Mouse (Mus musculus) heart, adult 8-10 months (tissue): ENCODE measurements at regions not wholly inside any gene's neighbourhood (a gene's known extent, or its start where the extent isn't known, plus 50 kb on each side); places are given as distances from the start of the nearest gene placed in this dataset.

Experiments
- DNase-seq: peaks from one replicate; pipeline ENCODE4 v3.0.0; 2022; ENCODE audit warnings: low spot score

DNA sequence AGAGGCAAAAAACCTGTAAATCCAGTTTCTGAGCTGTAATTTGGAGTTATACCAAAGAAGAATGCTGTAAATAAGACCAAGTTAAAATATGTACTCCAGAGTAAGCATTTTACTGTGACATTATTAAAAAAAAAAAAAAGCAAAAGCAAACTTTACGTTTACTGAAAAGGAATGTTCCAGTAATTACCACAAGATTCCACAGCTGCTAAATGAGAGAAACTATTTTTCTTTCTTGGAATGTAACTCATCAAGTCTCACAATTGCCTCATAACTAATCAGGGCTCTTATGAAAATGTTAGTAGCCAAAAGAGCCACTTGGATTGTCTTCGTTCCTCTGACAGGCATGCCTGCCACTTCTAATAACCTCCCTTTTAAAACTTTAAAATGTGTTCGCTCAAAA is 210.5 kb upstream of the Cited2 start:
- DNase-seq = no peak

DNA sequence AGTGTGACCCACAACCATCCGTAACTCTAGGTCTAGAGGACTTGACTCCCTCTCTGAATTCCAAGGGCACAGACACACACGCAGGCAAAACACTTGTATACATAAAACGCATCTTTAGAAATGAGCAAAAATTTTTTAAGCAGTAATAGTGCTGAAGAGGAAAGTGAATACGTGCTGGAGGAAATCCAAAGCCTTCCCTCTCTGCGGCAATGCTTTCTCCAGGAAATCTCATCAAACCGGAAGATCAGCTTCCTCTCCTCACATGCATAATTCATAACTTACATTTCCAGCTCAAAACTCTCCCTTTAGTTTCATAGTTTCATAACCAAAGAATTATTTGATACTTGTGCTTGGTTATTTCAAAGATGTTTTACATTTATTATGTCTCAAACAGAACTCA is 209.3 kb upstream of the Cited2 start:
- DNase-seq = no peak

GRCm38 (mm10) chr10:17516068-17516467 is 206.9 kb upstream of the Cited2 start:
- DNase-seq = no peak

- DNase-seq = peak; percentile 12
Measured at GRCm38 (mm10) chr10:17518423-17519175, 204.4 kb upstream of the Cited2 start.

GRCm38 (mm10) chr10:17522026-17522541 is 200.9 kb upstream of the Cited2 start:
- peak; percentile 57 for DNase-seq

DNA sequence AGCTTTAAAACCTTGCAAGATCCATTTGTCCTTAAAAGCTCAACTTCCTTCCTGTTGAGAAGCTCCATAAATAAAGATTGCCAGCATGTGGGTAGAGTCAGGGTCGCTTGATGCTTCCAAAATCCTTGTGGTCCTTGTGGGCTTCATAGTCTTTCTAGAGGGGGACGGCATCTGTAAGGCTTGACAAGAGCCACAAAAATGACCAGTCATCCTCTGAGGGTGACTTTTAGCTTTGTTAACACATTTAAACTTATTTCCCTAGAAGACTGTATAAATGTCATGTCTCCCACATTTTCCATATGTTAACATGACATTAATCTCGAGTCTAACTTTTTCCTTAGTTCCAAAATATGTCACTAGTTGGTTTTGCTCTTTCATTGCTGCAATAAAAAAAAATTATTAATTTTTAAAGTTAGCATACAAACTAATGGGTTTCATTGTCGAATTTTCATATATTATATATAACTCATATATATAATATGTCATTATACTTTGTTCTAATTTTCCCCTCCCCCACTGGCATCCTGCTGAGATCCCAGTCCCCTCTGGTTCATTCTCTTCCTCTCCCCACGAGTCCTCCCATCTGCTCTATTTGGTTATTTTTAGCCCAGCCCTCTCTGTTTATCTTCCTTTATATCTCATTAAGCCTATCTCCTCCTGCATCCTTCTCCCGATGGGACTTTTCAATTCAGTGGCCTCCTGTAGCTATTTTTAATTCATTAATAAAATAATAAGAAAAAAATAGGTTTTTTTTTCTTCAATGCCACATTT is 199.3 kb upstream of the Cited2 start:
- no peak for DNase-seq

- no peak for DNase-seq
Measured at GRCm38 (mm10) chr10:17527151-17527737, 195.8 kb upstream of the Cited2 start.

DNA sequence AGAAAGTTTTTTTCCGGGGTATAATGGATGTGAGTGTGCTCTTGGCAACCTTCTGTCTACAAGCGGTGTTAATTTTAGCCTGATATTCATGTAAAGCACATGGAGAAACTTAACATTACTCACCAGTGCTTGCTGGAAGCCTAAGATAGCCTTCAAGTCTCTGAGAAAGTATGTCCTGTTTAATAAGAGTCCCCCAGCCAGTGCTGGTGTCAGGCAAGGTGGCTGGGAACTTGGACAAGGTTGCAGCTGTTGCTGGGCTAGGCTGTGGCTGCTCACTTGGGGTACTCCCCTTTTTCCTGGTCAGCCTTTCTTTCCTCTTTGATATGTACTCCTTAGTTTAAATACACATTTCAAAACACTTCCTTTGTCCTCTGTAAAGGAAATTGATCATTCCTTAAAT is 194.9 kb upstream of the Cited2 start:
- no peak for DNase-seq

GRCm38 (mm10) chr10:17528846-17529245 is 194.2 kb upstream of the Cited2 start:
- DNase-seq = no peak

GRCm38 (mm10) chr10:17529851-17530509 is 193.0 kb upstream of the Cited2 start:
- DNase-seq = no peak

DNA sequence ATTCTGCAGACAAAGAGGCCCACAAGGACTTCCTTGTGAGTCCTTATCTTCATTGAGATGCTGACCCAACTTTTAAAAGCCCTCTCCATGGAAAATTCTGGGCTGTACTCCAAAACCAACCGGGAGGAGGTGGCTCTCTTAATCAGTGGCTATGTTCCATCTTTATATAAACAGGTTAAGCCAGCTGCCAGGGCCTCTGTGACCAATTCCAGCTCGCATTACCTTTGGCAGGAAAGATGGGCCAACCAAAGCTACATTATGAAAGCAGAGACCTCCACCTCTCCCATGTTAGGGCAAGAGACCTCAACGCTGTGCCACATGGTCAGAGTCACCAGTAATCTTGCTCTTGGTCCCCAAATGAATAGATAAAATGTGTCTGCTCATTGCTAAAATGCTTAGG is 192.0 kb upstream of the Cited2 start:
- DNase-seq = peak; percentile 42

- DNase-seq = no peak
Measured at GRCm38 (mm10) chr10:17538944-17539533, 184.0 kb upstream of the Cited2 start.

DNA sequence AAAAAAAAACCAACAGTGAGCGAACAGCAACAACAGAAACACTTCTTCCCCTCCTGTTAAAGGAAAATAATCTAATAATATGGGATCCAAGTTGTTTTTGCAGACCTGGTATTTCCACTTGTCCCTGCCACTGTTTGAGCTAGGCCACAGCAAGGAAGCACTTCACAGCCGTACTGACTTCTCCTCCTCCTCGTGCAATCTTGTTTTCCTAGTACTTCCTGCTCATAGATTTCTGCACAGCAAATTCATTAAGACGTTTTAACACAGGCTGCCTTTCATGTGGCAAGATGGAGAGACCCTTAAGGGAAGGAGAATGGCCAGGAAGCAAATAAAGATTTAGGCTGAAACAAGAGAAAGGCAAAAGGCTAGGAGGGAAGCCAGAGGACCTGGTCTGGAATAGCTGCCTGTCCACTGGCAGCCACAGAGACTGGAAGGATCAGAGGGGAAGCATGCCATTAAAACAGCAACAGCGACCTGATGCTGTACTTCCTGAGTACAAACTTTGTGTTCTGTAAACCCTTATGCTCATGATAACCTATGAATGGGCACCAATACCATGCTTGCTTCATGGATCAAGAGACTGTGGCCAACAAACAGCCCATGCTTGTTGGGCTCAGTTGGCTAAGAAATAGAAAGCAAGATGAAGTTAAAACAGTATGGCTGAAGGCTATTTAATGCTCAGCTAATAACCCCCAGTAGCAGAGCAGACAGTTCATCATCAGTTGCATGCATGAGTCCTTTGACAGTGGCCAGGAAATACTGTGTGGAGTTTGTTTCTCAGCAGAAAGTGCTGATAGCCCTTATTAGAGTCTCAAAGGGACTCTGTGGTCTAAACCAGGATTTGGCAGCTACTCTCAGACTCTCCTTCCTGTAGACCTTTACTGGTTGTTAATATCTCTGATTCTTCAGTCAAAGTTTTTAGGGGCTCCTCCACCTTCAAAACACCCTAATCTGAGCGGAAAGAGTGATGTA is 182.3 kb upstream of the Cited2 start:
- no peak for DNase-seq

DNA sequence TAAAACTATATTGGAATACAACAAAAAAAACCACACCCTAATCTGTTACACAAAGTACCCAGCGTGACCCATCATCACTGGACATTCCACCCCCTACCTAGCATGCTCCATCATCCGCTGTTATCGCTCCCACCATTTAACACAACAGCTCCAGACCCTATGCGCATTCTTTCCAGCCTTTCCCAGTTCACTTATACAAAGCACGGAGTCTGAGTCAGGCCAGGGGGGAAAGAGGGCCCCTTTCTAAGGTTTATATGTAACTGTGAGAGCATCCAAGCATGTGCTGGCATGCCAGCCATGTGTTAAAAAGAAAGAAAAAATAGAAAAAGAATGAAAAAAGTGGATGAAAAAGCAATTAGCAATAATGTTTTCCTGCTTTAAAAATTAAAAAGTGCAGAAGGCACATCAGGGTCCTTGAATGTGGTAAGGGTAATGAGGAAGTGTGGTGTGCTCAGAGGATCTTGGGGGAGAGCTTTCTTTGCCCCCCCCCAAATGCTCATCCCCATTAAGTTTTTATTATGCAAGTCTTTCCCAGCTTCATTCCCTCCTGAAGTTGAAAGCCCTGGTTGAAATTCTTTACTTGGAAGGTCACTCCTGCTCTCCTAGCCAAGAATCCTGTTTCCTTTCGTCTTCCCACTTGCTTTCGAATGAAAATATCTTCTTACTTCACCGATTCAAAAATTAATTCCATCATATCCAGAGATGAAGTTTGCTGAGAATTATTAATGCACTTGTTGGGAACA is 180.7 kb upstream of the Cited2 start:
- peak; percentile 47 for DNase-seq

DNA sequence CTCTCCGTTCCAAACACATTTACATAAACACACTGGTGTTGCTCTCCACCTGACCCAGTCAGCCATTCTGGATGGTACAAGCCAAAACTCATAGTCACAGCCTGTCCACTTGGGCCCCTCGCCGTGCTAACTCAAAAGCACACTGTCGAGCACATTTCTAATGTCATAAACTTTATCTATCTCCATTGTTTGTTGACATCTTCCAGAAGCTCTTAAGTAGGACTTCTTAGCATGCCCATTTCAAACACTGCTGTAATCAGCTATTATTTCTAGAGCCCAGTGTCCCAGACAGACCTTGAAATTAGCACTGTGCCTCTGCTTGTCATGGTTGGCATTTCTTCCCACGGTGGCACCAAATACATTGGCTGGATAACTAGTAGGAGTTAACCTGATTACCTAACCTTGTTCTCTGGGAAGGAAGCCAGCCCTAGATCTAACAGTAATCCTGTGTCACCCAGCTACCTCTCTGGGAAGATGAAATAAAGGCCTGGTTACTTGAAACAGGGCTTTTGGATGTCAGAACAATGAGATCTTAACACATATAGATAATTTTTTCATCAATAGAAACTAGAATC is 180.1 kb upstream of the Cited2 start:
- DNase-seq = peak; percentile 43

- DNase-seq = peak; percentile 40
Measured at GRCm38 (mm10) chr10:17545291-17545690, 177.7 kb upstream of the Cited2 start.

DNA sequence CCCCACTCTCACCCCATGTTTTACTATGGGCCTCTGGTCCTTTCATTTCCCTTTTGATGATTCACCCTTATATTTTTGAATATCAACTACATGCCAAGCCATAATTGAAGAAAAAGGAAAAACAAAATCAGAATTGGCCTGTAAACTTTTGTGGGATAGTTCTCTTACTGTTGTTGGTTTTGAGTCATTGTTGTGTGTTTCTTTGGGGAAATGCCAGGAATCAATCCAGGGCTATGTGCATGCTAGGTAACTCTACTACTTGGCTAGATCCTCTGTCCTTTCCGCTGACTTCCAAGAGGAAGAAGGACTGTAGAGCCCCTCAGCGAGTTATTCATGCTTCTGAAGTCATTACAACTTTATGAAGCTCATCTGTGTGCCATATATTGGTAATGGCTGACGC is 175.0 kb upstream of the Cited2 start:
- DNase-seq = no peak

DNA sequence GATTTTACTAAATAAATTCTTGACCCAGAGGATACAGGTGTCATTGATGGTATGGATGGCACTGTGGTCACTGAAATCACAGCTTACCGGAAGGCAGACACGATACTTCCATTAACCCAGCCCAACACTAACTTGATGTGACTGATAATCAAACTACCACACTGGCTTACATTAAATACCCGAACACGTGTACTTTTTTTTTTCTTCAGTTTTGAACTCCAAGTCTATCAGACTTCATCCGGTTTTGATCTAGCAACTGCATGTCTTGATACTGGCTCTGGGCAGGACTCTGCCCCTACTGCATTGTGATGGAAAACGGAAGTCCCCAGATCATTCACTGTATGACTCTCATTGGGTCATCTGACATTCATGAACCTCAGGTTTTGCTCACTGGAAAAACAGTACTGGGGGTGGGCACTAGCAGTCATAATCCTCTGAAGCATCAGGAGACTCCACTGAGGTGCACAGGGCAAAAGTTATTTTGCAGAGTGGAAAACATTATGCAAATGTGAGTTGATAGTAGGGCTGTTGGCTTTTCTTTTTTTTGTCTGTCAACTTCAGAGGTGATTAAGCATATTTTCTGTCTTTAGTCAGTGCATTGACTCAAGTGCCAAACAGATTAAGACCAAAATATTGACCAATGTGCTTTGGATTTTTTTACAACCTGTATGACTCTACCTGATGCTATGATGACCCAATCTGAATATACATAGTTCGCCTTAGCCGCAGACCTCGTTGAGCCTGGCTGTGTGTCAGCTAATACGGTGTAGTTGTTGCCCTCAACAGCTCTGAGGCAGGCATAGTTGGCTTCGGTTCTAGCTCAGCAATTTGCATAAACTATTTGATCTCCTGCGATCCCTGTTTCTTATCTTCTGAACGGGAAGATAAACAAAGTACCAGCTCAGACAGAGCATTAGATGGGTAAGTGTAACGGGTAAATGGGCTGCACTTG is 174.1 kb upstream of the Cited2 start:
- no peak for DNase-seq
